Comparison of ENCODE assay signal across 8 mouse cellular contexts in genomic region chr4:54979771-54980472, GRCm38 (mm10). TPM values are rescaled to one million over a fixed set of nuclear protein-coding genes. Genes with fewer than 3 reads are reported as not detected.
DNase-seq lines count a peak whose midpoint lies in the region; ATAC-seq and TF ChIP-seq lines count a peak whose summit lies in the region.

No protein-coding gene starts in this region.

- no peak for ATAC-seq in CD4-positive, CD25-positive, alpha-beta regulatory T cell, adult 4 months

- H3K4me3 ChIP-seq in embryonic fibroblast, embryonic 13.5 days (ENCODE audit: insufficient read depth, low read length), result no peak overlapping the region

- peak overlapping the region; percentile 78 for H3K27ac ChIP-seq in embryonic fibroblast, embryonic 13.5 days (ENCODE audit: insufficient read depth, low read length)

- DNase-seq in testis, postnatal 14 days (ENCODE audit: low spot score), result peak; percentile 24
- no peak for DNase-seq in testis, postnatal 10 days (ENCODE audit: low spot score)
- DNase-seq in heart, postnatal 25 days (ENCODE audit: low spot score), result peak; percentile 49
- DNase-seq in urinary bladder, postnatal 36 days (ENCODE audit: low spot score in 2 of 2), result peak; percentile 49 to 70
- no peak for DNase-seq in right cerebral cortex, postnatal 14 days
- DNase-seq in frontal cortex, postnatal 10 days (ENCODE audit: low spot score in 2 of 2), result no peak

- no peak for TF ChIP-seq POLR2A in embryonic fibroblast, embryonic 13.5 days (IDR thresholded peaks at IDR 0.05; ENCODE audit: low read depth, low read length)

- H3K4me1 ChIP-seq in embryonic fibroblast, embryonic 13.5 days (ENCODE audit: control insufficient read depth, insufficient read depth, low read length), result peaks cover 8% of the 10 kb centered on the region

- intact Hi-C loops in heart, postnatal 25 days (cut with DNase I), result loop anchor here (2.0 kb wide), 1 partner anchor 21 kb away; no protein-coding TSS in a partner anchor

- TF ChIP-seq CTCF in embryonic fibroblast, embryonic 13.5 days (IDR thresholded peaks at IDR 0.05; ENCODE audit: borderline replicate concordance, insufficient read depth, low read length), result no peak

RNA-seq across cellular contexts. Expression of gene Zfp462, which starts 35.1 kb away (rescaled TPM):
- polyA plus RNA-seq in embryonic fibroblast, embryonic 13.5 days (2011; ENCODE audit: insufficient read length, low read depth, missing spikeins), result 23.7 and 28.9 TPM in 2 replicates
- total RNA-seq in heart, postnatal 25 days (2021), result 10 to 100 TPM in 1 of 2 experiments, 1 to 10 TPM in 1; 6.1 to 10.5 TPM
- polyA plus RNA-seq in CD4-positive, CD25-positive, alpha-beta regulatory T cell, adult 4 months (2017; shearing (Covaris generic)), result not detected

Comparison
In these comparisons a context has a peak if more than half of its experiments do, and no peak if none do; other contexts are left out.
1. DNase-seq: peak in testis, postnatal 14 days (single experiment), heart, postnatal 25 days (single experiment) and urinary bladder, postnatal 36 days (2 of 2); none in testis, postnatal 10 days (single experiment), right cerebral cortex, postnatal 14 days (single experiment) and frontal cortex, postnatal 10 days (0 of 2).
2. RNA of gene Zfp462, which starts 35.1 kb away (polyA plus RNA-seq): 23.7 to 28.9 TPM in embryonic fibroblast, embryonic 13.5 days; not detected in CD4-positive, CD25-positive, alpha-beta regulatory T cell, adult 4 months; every median in the first group is over 10 times any median in the second.